Mouse (Mus musculus): ENCODE data around the gene Dhh. TPM values are rescaled to one million over a fixed set of nuclear protein-coding genes. Genes with fewer than 3 reads are reported as not detected.

The Dhh gene
- total RNA-seq, 2 experiments from 2014 or later, result 0.36 to 0.57 TPM

GRCm38 (mm10) chr15:98852071-98852470 is 46.3 kb downstream of the Dhh start:
- no peak for DNase-seq (ENCODE audit: low spot score in 2 of 2)

- DNase-seq (ENCODE audit: low spot score in 2 of 2), result no peak
These were observed 47.0 kb downstream of the Dhh start for GRCm38 (mm10) chr15:98851229-98851818.

- DNase-seq (ENCODE audit: low spot score in 2 of 2), result no peak
These were observed 47.7 kb downstream of the Dhh start for GRCm38 (mm10) chr15:98850668-98851067.

GRCm38 (mm10) chr15:98849956-98850600 is 48.3 kb downstream of the Dhh start:
- no peak for DNase-seq (ENCODE audit: low spot score in 2 of 2)

- DNase-seq (ENCODE audit: low spot score in 2 of 2), result no peak
These were observed 49.2 kb downstream of the Dhh start for GRCm38 (mm10) chr15:98849165-98849564.

GRCm38 (mm10) chr15:98846140-98846539 is 52.2 kb downstream of the Dhh start:
- no peak for DNase-seq (ENCODE audit: low spot score in 2 of 2)

GRCm38 (mm10) chr15:98845149-98845548 is 53.2 kb downstream of the Dhh start:
- DNase-seq (ENCODE audit: low spot score in 2 of 2), result no peak

- no peak for DNase-seq (ENCODE audit: low spot score in 2 of 2)
These were observed 54.6 kb downstream of the Dhh start for GRCm38 (mm10) chr15:98843595-98844223.

Other genes with a start within 250 kb of the Dhh start
- 10 to 100 TPM; 78.3 to 81.4 TPM for gene Ddx23, start 235.6 kb downstream of the Dhh start, total RNA-seq (2021)
- gene Rnd1, start 221.1 kb downstream of the Dhh start, total RNA-seq (2021), result 10 to 100 TPM; 31.2 to 34.3 TPM
- 10 to 100 TPM in 1 of 2 experiments, 1 to 10 TPM in 1; 9.7 to 14.2 TPM for gene Ccdc65, start 190.3 kb downstream of the Dhh start, total RNA-seq (2021)
- gene Fkbp11, start 170.3 kb downstream of the Dhh start, total RNA-seq (2021), result 1 to 10 TPM; 2.2 to 2.6 TPM
- 100 to 1,000 TPM; 636 TPM for gene Arf3, start 135.3 kb downstream of the Dhh start, total RNA-seq (2021)
- under 1 TPM; 0.25 to 0.37 TPM for gene Wnt10b, start 120.4 kb downstream of the Dhh start, total RNA-seq (2021)
- not detected for gene Wnt1, start 108.7 kb downstream of the Dhh start, total RNA-seq (2021)
- 100 to 1,000 TPM; 401 to 403 TPM for gene Ddn, start 89.0 kb downstream of the Dhh start, total RNA-seq (2021)
- gene Prkag1, start 67.0 kb downstream of the Dhh start, total RNA-seq (2021), result 10 to 100 TPM; 39.3 to 41.0 TPM
- gene Kmt2d, start 27.3 kb downstream of the Dhh start, total RNA-seq (2021), result 10 to 100 TPM; 71.4 to 77.3 TPM
- 10 to 100 TPM in 1 of 2 experiments, 1 to 10 TPM in 1; 8.8 to 13.0 TPM for gene Rhebl1, start 4.0 kb downstream of the Dhh start, total RNA-seq (2021)
- 10 to 100 TPM; 17.2 to 27.3 TPM for gene Lmbr1l, start 19.7 kb upstream of the Dhh start, total RNA-seq (2021)
- gene Tuba1b, start 36.0 kb upstream of the Dhh start, total RNA-seq (2021), result 100 to 1,000 TPM; 931 to 937 TPM
- not detected for gene Gm49450, start 55.0 kb upstream of the Dhh start, total RNA-seq (2021)
- gene Tuba1a, start 55.2 kb upstream of the Dhh start, total RNA-seq (2021), result 1,000 to 10,000 TPM; 3,808 to 4,015 TPM
- gene Tuba1c, start 131.4 kb upstream of the Dhh start, total RNA-seq (2021), result 100 to 1,000 TPM; 234 TPM
- 10 to 100 TPM in 1 of 2 experiments, 1 to 10 TPM in 1; 9.1 to 13.2 TPM for gene Prph, start 156.6 kb upstream of the Dhh start, total RNA-seq (2021)
- gene Troap, start 176.0 kb upstream of the Dhh start, total RNA-seq (2021), result 1 to 10 TPM; 1.4 to 1.7 TPM
- under 1 TPM in 1 of 2 experiments, not detected in 1; 0.25 TPM for gene C1ql4, start 189.3 kb upstream of the Dhh start, total RNA-seq (2021)
- gene Dnajc22, start 194.6 kb upstream of the Dhh start, total RNA-seq (2021), result 1 to 10 TPM in 1 of 2 experiments, under 1 TPM in 1; 0.39 to 1.1 TPM
- gene Spats2, start 227.4 kb upstream of the Dhh start, total RNA-seq (2021), result 10 to 100 TPM; 32.3 to 35.1 TPM